Mouse (Mus musculus): ENCODE measurements at regions not wholly inside any gene's neighbourhood (a gene's known extent, or its start where the extent isn't known, plus 50 kb on each side); places are given as distances from the start of the nearest gene placed in this dataset.
A peak's percentile ranks its signal among the peaks of the same experiment; 100 is the strongest.

- no peak for DNase-seq (ENCODE audit: low spot score in 2 of 2)
Observed at GRCm38 (mm10) chr2:174848981-174849681, 88.7 kb downstream of the Edn3 start.

DNA sequence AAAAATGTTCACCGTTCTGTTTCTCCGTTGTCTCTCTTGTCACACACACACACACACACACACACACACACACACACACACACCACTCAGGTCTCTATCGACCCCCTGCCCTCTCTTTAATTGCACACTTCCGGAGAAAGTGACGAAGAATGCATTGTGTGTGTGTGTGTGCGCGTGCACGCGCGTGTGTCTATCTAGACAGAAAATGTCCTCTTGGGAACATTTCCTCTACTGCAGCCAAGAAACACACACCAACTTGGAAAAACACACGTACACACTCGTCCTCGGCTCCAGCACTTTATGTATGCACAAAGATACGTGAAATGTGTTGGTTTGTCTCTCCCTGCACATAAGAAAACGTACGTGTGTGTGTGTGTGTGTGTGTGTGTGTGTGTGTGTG is 90.4 kb downstream of the Edn3 start:
- no peak for DNase-seq (ENCODE audit: low spot score in 2 of 2)

DNA sequence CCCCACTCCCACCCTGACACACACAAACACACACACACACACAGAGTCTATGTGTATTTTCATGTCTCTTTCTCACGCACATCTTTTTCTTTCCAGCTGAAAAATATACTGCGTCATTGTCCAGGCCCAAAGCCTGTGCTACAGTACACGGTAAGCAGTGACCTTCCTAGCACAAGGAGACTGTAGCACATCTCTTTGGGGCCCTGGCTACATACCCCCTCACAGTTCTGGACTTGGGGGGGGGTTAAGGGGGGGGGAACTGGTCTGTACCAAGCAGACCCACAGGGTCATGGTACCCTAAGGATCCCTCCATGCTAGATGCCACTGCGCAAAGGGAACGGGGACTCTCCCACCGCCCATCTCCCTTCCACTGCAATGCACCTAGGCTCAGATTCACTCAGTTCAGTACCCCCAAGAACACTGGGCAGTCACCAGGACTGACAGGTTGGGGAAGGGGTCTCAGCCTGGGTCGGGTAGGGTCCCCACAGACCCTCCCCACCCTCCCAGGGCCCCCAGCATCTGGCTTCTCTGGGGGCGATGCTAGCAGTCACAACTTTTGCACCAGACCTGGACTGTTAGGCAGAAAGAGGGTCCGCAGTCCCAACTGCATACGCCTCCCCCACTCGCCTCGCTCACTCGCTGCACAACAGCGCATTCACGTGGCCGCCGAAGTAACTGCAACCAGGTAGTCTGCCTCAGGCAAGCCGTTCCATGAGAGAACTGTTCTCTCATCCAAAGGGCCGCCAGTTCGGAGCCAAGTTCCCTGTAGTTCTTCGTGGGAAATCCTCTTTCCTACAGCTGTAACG is 91.3 kb downstream of the Edn3 start:
- peak; percentile 69 to 89 for DNase-seq (ENCODE audit: low spot score in 2 of 2)

DNA sequence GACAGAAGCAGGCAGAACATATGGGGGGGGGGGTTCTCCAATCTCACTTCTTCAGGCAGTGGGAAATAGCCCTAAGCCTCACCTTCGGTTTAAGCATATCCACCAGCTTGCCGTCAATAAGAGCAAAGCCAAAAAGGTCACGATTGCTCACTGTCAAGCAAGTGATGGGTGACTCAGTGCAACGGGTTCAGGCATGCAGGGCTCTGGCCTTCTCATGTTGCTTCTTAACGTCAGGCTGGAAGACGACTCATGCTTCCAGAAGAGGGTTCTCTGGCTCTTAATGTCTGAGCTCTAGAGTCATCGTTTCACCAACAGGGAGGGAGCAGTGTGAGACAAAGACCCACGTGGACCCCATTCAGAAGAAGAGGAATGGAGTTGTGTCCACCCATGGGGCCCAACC is 93.4 kb downstream of the Edn3 start:
- DNase-seq (ENCODE audit: low spot score in 2 of 2) = no peak

GRCm38 (mm10) chr2:174855548-174855947 is 95.1 kb downstream of the Edn3 start:
- no peak for DNase-seq (ENCODE audit: low spot score in 2 of 2)

DNA sequence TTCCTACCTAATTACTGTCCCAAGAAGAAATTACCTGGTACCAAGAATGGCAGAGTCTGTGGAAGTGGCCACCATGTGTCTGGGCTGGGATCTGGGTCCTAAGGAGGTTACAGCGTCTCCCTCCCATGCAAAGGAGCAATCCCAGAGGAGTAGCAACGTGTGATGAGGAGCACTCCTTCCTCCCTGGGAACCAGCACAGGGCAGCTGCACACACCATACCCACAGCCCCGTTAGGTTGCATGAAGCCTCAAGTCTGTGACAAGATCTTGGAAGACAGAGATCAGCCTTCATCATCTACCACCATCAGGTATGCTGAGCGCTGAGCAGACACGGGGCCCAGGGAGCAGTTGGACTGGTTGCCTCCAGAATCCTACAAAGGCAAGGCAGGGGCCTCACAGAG is 95.7 kb downstream of the Edn3 start:
- DNase-seq (ENCODE audit: low spot score in 2 of 2) = no peak

GRCm38 (mm10) chr2:174858011-174858834 is 97.8 kb downstream of the Edn3 start:
- peak; percentile 84 to 85 for DNase-seq (ENCODE audit: low spot score in 2 of 2)

DNA sequence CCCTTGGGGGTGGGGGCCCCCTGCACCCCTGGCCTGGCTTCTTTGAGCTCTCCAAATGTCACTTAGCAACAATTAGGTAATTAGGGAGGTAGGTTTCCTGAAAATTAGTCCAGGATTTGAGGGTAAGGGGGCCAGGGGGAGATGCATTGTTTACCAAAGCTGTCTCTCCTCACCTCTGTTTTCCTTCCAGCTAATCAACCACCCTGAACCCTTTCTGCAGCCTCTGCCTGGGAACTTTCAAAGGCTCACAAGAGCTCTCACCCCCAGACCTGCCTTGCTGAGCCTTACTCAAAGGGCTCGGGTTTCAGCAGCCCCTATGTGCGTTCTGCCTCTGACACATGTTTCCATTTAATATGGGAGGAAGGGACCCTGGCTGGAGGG is 98.4 kb downstream of the Edn3 start:
- no peak for DNase-seq (ENCODE audit: low spot score in 2 of 2)

DNA sequence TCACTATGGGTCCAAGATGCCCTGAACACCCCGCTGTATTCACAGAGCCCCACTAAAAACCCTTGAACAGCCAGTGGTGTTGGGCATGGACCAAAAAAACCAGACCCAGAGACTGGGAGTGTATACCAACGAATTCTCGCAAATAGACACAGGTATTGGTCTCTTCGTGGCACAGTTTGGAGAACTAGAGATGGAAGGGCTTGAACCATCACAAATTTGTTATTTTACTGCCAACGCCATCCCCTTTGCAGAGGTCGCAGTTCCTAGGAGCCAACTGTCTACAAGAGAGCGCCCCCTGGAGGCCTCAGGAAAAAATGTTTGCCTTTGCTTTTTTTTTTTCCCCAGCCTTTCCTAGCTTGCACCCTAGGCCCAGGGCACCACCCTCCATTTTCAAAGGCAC is 99.1 kb downstream of the Edn3 start:
- DNase-seq (ENCODE audit: low spot score in 2 of 2) = no peak

GRCm38 (mm10) chr2:174864657-174865056 is 104.2 kb downstream of the Edn3 start:
- DNase-seq (ENCODE audit: low spot score in 2 of 2) = peak in 1 of 2 experiments; percentile 35

DNA sequence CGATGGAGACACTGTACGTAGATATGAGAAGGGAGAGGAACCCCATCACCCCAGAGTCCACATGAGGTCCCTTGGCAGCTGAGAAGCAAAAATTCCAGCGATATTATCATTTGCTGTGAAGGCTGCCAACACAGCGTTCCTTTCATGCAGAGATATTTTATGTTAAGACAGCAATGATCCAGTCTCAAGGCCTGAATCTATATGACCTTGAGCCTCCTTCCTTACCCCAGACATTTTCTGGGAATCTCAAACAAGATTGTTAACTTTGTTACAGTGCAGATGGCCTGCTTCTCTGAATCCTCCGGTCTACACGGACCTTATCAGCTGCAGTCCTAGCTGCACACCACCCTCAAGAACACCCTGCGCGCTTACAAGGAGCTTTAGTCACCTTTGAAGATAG is 106.1 kb downstream of the Edn3 start:
- DNase-seq (ENCODE audit: low spot score in 2 of 2) = no peak

GRCm38 (mm10) chr2:174867397-174867796 is 107.0 kb downstream of the Edn3 start:
- DNase-seq (ENCODE audit: low spot score in 2 of 2) = no peak

DNA sequence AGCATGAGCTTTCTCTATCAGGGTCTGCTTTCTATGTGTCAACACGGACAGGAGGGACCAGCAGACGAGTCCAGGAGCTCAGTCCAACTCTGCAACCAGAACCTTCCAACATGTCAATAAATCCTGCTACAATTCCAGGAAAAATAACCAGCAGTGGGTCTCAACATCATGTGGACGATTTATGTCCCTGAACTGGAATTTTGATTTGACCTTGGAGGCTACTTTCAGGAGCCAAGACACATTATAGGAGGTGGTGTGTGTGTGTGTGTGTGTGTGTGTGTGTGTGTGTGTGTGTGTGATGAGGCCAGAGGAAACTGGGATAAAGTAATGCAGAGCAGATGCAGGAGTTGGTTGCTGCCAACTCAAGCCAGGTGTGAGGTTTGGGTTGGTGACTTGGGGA is 107.8 kb downstream of the Edn3 start:
- no peak for DNase-seq (ENCODE audit: low spot score in 2 of 2)

GRCm38 (mm10) chr2:174868743-174869369 is 108.4 kb downstream of the Edn3 start:
- DNase-seq (ENCODE audit: low spot score in 2 of 2) = peak in 1 of 2 experiments; percentile 76

- DNase-seq (ENCODE audit: low spot score in 2 of 2) = no peak
Observed at GRCm38 (mm10) chr2:174870284-174870683, 109.9 kb downstream of the Edn3 start.

DNA sequence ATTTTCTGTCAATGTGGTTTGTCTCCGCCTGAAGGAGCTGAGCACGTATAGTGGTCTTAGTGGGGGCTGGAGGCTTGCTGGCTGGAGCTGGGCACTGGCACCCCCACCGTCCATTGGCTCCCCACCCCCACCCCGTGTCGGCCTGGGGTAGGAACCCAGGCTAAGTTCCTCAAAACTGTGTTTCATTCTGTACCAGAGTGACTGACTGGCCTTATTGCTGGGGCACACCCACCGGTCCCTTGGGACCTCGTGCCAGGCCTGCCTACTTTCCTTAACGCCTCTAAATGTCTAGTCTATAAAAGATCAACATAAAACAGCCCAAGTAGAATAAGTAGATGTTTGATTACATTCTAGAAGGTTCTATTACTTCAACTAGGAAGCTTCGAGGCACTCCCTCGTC is 110.8 kb downstream of the Edn3 start:
- no peak for DNase-seq (ENCODE audit: low spot score in 2 of 2)

DNA sequence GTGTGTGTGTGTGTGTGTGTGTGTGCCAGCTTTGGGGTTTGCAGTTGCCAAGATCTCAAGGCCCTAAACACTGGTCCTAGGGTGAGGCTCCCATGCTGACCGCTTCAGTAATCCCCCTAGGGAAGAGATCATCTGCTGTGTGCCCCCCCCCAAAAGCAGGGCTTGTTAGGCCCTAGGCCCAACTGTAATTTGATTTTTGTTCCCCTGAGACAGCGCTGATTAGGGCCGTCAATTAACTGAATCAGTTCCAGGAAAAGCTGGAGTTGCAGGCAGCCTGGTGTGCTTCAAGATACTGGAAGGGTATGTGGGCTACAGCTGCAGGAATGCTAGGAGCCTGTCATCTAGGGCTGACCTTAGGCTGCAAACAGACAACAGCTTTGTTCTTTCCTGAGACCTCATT is 111.4 kb downstream of the Edn3 start:
- DNase-seq (ENCODE audit: low spot score in 2 of 2) = no peak

DNA sequence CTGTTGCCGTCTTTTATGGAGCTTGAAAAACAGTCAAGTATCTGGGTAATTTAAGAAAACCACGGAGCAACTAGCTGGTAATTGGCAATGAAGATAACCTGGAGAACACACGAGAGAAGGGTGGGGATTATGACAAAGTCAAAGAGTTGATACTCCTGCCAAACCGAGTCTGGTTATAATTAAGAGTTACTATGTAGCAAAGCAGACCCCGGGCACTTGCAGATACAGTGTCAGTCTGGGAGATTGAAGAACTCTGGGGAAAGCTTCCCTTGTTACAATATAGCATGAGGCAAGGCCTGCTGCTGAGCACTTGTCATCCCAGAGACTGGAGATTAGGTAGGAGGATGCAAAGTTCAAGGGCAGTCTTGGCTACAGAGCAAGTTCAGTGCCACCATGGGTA is 116.5 kb downstream of the Edn3 start:
- no peak for DNase-seq (ENCODE audit: low spot score in 2 of 2)

DNA sequence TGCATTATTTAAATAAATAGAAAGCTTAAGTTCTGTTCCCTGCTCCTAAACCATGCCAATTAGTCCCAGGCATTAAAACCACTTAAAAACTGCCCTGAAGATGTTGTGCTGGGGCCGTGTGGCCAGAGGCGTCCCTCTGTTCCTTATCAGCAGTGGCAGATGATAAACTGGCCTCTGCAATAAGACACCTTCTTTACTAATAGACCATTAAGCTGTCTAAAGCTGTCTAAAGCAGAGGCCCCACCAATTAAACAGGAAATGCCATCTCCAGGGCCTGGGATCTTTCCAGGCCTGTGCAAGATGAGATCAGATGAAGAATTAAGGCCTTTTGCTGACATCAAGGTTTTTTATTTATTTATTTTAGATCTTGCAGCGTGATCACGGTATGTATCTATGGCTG is 118.6 kb downstream of the Edn3 start:
- no peak for DNase-seq (ENCODE audit: low spot score in 2 of 2)

- no peak for DNase-seq (ENCODE audit: low spot score in 2 of 2)
Observed at GRCm38 (mm10) chr2:174880659-174881058, 120.2 kb downstream of the Edn3 start.

DNA sequence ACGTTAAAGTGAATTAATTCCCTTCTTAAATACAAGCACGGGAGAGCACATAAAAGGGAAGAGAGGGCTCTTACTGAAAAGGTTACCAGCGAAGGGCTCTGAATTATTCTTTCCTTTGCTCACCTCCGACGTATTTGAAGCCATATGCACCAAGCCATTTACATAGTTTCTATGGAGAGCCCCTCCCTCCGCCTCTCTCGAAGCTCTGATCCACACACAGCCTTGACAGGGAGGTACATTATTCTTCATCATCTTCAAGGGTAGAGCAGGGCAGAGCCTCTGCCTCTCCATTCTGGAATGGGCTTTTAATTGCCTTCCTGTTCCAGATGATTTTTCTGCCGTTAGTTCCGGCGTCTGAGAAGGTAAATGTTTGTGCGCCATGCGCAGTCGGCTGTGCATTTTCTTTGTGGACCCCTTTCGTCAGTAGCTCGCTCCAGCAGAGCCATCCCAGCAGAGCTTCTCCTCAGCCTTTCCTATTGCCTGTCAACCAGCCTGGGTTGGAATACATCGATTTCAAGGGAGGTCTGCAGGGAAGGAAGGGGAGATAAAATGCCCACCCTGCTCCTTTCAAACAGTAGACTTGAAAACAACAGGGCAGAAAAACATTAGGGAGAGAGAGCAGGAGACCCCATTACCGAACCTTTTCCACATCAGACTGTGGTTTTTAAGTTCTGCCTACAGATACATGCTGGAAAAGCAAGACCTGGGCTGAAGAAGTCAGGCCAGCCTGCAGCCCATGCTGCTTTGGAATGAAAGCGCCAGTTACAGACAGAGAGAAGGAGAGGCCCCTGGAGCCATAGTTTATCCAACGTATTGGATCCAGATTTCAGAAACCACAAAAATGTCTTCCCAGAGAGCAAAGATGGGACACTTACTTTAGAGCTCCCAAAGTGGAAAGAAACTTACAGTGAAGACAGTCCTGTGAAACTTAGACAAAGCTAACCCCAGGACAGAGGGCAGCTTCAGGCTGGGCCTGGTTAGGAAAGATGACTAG is 124.1 kb downstream of the Edn3 start:
- DNase-seq (ENCODE audit: low spot score in 2 of 2) = no peak

All from urinary bladder, postnatal 4 days (tissue).